Comparison of ENCODE assay signal across 24 mouse cellular contexts in the genomic region with DNA sequence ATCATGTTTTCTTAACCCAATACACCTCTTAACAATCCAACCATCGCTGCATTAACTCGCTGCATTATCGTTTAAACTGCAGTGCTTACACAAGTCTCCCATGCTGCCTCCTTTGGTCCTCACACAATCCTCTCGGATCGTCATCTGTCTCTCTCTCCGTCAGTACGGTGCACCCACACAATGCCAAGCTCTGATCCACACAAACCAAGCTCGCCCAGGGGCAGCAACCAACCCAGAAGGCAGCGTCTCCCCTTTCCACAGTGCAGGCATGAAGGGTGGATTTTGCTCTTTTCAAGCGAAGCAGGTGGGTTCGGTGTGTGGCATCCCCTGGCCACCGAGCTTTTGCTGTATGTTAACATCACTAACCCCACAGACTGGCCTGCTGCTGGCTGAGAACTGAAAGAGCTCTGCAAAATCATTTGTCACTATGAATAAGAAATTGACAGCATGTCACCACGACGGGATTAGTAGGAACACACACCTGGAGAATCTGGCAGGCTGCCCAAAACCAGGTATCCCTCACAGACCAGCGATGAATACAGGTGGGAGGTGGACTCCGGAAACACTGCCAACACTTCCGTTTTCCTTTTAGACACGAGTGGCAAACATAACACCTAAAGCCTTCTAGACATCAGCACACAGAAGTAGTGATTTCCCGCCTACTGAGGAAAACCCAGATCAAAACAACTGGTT.
"Had no signal": no experiment of that assay in that cellular context is flagged by ENCODE, and none has a peak within 500 bp of the region (broad histone marks: within the 10 kb centered on the region; RNA-seq: fewer than 3 reads in every experiment).

No protein-coding gene starts in this region.

- H3K4me2 ChIP-seq: intestine, embryonic 15.5 days; limb, embryonic 13.5 days; liver, embryonic 12.5 days; liver, embryonic 15.5 days; midbrain, embryonic 13.5 days; neural tube, embryonic 13.5 days; stomach, embryonic 15.5 days had no signal

- H3K9me3 ChIP-seq: intestine, embryonic 15.5 days; limb, embryonic 10.5 days; limb, embryonic 13.5 days; liver, embryonic 12.5 days; liver, embryonic 15.5 days; megakaryocyte, embryonic 14.5 days; midbrain, embryonic 10.5 days; midbrain, embryonic 13.5 days; neural tube, embryonic 13.5 days; stomach, embryonic 15.5 days had no signal

- H3K27me3 ChIP-seq: intestine, embryonic 15.5 days; liver, embryonic 12.5 days; liver, embryonic 15.5 days; megakaryocyte, embryonic 14.5 days; stomach, embryonic 15.5 days had no signal

- DNase-seq: kidney, adult 18-20 months; kidney, adult 9 months; kidney, postnatal 14 days; kidney, postnatal 4 days; liver; lung, adult 2 months; lung, postnatal 36 days; retina, postnatal 1 day; right cerebral cortex, postnatal 4 days; thymus, adult 18-20 months; thymus, postnatal 14 days had no signal

- H3K9ac ChIP-seq: intestine, embryonic 15.5 days; limb, embryonic 13.5 days; liver, embryonic 12.5 days; liver, embryonic 15.5 days; midbrain, embryonic 13.5 days; neural tube, embryonic 13.5 days; stomach, embryonic 15.5 days had no signal

- H3K4me1 ChIP-seq: liver, embryonic 12.5 days; liver, embryonic 15.5 days; stomach, embryonic 15.5 days had no signal

- ATAC-seq: intestine, embryonic 15.5 days; liver, embryonic 12.5 days; lung, postnatal 0 days; midbrain, embryonic 13.5 days; midbrain, embryonic 16.5 days had no signal

- H3K27ac ChIP-seq: intestine, embryonic 15.5 days; limb, embryonic 10.5 days; limb, embryonic 13.5 days; liver, embryonic 12.5 days; liver, embryonic 15.5 days; midbrain, embryonic 10.5 days; midbrain, embryonic 13.5 days; neural tube, embryonic 13.5 days; stomach, embryonic 15.5 days had no signal

- H3K4me3 ChIP-seq: intestine, embryonic 15.5 days; limb, embryonic 10.5 days; limb, embryonic 13.5 days; liver, embryonic 12.5 days; liver, embryonic 15.5 days; megakaryocyte, embryonic 14.5 days; midbrain, embryonic 10.5 days; midbrain, embryonic 13.5 days; myocyte; neural tube, embryonic 13.5 days; stomach, embryonic 15.5 days had no signal

- H3K36me3 ChIP-seq: intestine, embryonic 15.5 days; limb, embryonic 10.5 days; limb, embryonic 13.5 days; liver, embryonic 12.5 days; liver, embryonic 15.5 days; midbrain, embryonic 10.5 days; midbrain, embryonic 13.5 days; neural tube, embryonic 13.5 days; stomach, embryonic 15.5 days had no signal
